Mouse (Mus musculus): ENCODE measurements around the gene Med24.
A peak's percentile ranks its signal among the peaks of the same experiment; 100 is the strongest.
"Not testable (repeated sequence)": the region's sequence is repeated elsewhere in the genome, so short reads cannot be mapped to it uniquely, and the experiment has no call there.

The Med24 gene

DNA sequence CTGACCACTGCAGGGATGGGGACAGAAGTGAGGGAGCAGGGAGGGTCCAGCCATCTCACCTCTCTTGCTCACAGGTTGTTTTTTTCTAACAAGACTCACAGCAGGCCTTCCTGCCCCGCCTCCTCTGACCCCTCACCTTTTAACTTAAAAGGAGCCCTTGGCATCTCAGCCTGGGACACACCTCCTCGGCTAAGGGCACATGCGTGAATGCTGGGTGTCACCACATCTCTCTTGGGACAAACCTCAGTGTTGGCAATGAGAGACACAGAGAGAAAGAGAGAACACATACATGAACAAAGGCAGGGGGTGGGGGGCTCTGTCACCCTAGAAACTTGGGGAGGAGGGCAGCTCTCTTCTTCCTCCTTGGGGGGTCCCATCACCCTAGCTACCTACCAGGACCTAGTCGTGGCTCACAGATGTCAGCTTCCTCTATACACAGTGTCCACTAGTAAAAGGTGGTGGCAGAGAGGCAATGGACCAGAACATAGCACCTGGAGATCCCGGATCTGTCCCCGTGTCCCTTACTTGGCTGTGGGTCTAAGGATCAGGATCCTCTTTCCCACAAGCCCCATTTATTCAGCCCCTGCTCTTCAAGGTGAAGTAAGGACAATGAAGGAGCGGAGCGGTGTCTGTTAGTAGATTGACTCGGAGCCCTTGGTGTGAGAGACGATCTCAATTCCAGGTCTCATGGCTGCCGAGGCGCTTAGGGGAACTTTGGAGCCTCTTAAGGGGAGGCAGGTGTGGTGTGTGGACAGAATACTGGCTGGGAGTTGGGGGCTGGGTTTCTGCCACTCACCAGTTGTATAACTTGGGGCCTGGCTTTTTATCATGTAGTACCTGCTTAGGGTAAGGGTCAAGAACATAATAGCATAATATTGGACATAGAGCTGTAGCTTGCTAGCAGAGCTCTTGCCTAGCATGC lies 17.0 kb upstream of the Med24 start:
- no peak for DNase-seq (ENCODE audit: low spot score in 2 of 2)

DNA sequence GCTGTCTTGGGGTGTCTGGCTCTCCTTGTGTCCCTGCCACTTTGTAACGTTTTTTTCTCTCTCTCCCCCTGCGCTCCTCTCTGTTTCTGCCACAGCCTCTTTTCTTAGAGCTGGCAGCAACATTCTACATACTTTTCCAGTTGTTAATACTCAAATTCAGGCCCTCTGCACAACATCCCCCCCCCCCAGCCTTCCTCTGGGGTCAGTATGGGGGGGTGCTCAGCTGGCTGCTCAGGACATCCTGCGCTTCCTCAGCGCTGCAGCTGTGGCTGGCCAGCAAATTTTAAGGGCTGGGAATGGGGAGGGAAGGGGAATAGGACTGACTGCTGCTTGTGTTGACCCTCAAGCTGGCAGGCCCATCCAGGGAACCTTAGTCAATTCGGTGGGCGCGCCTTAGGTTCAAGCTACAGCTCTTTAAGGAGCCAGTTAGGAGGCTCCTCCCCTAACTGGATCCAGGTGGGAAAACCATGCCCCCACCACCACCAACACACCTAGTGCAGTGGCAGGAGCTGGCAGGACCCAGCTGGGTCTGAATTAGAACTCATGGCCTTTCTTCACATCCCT lies 15.3 kb upstream of the Med24 start:
- no peak for DNase-seq (ENCODE audit: low spot score in 2 of 2)

DNA sequence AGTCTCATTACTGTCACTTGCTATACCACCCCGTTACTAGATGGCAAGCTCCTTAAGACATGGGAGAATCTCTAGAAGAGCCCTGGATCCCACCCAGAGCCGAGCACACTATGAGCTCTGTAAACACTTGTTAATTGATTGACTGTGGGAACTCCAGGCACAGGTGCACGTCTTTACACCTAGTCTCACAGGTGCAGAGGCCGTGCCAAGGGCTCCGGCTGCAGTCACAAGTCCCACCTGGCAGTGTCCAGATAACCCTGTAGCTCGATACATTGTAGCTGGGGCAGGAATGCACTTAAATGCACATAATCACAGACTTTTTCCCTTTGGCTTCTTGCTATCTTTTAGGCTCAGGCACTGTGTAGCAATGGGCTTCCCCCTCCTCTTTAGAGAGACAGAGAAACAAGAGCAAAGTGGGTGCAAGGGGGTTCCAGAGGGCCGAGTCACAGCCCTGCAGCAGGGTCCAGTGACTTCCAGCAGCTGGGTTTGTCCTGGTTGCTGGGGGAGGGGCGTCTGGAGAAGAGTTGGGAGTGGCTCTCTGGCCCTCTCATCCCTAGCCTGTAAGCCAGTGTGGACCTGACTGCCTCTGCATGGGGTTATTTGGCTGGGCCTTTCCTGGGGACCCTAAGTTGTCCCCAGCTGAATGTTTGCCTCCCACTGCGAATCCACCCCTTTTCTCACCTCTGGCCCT lies 14.6 kb upstream of the Med24 start:
- DNase-seq (ENCODE audit: low spot score in 2 of 2): no peak

DNA sequence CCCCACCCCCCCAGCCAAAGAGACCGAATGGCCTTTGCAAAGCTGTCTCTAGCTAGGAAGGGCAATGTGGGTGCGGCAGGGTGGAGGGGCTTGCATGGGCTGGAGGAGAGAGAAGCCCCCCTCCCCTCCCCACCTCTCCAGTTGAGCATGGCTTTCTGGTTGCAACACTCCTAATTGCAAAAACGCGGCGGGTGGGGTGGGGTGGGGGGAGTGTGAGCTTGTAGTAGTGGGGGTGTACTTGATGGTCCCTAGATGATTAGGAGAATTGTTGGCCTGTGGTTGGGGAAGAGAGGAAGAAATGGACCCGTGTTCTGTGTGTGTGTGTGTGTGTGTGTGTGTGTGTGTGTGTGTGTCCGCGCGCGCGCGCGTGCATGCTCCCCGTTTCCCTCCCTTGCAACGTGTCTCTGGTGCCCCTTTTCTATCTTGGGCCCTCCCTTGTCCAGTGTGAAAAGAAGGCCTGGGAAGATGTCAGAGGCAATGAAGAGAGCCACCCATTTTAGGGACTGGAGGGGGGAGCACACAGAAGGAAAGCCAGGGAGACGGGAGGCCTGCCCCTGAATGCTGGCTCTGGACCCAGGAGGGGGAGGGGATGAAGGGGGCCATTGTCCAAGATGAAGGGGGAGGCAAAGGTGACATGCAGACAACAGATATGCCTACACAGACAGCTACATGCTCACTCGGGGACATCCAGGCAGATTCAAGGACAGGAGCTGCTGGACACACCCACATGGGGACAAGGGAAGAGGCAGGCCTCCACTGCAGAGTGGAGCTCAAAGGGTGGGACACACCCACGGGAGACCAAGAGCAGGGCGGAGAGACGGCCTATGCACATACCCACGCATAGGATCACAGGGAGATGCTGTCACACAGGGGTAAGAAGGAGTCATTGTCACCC lies 13.4 kb upstream of the Med24 start:
- no peak for DNase-seq (ENCODE audit: low spot score in 2 of 2)

DNA sequence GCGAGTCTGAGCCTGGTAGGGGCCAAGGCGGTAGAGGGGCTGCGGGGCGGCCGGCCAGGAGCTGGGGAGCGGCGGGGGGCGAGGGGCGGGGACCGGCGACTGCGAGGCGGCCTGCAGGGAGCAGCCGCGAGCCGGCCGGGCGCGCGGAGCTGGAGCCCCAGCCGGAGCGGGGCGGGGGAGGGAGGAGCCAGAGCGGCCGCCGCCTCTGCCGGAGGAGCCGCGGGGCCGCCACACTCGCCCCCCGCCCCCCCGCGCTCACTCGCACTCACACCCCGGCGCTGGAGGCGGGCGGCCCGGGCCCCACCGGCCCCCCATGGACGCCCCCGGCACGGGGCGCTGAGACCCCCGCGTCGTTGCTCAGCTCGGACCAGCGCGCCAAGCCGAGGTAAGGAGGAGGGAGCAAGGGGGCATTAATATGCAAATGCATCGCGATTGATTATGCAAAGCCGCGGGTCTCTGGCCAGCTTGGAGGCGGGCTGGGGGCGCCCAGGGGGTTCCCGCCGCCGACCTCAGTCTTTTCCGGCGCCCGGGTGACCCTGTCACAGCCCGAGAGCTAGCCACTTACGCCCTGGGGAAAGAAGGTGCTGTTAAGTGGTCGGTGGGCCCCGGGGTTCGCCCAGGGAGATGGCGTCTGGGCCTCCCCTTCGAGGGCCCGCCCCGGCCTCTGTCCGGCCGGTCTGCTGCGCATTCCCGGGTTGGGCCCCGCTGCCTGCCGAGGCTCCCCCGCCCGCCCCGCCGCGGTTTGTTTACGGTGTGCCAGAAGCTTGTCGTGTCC lies 12.6 kb upstream of the Med24 start:
- peak; percentile 66 to 77 for DNase-seq (ENCODE audit: low spot score in 2 of 2)

DNA sequence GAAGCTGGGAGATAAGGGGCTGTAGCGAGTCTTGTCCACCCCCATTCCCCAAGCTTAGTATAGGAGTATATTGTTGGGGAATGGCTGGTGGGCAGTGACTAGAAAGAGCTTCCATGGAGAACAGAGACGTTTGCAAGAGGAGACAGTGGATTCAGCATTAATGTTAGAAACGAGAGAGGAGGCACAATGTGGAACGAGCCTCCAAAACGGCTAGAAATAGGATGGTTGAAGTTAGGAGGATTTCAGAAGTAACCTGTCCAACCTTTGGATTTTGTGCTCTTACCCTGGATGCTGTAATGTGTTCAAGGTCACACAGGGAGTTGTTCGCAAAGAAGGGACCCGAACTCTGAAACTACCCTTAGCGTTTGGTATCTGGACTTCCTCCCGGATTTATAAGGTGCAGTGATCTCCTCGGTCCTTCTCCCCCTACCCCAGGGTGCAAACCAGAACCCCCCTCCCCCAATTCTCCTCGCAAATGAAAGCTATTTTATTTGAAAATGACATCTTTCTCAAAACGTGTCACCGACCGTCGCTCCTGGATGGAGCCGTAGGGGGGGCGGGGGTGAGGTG lies 11.9 kb upstream of the Med24 start:
- DNase-seq (ENCODE audit: low spot score in 2 of 2): no peak

DNA sequence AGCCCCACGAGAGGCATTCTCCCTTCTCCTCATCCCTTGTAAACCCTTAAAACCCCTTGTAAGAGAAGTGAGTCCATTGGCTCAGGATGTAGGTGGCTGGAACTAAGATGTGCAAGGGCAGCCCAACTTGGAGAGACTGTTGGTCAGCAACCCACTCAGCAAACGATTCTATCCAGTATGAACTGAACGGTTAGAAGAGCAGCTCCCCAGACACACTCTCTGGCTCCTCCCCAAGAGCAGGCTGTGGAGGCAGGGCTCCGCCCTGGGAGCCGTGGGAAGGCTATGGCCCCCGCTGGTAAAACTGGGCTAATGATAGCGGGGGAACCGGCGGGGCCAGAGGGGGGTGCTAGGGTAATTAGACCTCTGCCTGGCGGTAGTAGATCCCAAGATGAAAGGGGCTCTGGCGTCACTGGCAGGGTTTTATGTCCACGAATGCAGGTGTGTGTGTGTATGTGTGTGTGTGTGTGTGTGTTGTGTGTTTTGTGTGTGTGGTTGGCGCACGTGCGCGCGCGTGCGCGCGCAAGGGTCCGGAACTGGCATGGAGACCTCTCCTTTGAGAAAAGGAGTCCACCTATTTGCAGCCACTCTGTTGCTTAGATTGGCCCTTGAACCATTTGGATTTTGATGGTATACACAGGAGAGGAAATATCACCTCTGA lies 11.3 kb upstream of the Med24 start, which contains the start of gene Thra:
TSS of gene Thra (plus strand) at position 246 of the 658 bp plus-strand sequence.
- peak; percentile 39 to 46 for DNase-seq (ENCODE audit: low spot score in 2 of 2)

DNA sequence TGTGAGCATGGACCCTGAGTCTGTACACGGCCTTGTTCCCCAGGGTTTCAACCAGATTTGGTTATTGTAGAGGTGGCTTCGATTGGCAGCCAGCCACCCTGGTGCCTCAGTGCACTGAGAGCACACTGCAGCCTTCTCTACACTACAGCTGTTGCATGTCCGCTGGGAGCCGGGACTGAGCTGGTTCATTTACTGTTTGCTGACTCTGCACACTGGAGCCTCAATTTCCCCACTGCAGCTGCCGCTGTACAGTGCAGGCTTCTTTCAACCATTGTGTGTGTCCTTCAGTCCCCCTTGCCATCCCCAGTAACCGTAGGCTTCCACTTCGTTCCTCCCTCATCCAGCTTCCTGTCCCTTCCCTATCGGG lies 10.8 kb upstream of the Med24 start:
- no peak for DNase-seq (ENCODE audit: low spot score in 2 of 2)

DNA sequence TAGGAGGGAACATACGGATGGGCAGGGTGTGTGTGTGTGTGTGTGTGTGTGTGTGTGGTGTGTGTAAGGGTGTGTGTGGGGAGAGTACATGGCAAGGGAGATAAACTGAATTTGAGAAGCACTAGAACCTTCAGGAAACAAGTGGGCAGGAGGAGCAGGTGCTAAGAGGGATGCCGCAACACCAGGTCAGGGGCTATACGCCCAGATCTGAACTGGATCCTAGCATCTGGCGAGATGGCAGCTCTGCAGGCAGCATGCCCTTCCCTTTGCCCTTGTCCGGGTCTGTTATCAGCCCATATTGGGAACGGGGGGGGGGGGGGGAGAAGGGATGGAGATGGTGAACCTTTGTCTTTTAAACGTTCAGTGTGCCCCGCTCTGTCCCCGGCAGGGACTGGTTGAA lies 9.7 kb upstream of the Med24 start:
- DNase-seq (ENCODE audit: low spot score in 2 of 2): no peak

DNA sequence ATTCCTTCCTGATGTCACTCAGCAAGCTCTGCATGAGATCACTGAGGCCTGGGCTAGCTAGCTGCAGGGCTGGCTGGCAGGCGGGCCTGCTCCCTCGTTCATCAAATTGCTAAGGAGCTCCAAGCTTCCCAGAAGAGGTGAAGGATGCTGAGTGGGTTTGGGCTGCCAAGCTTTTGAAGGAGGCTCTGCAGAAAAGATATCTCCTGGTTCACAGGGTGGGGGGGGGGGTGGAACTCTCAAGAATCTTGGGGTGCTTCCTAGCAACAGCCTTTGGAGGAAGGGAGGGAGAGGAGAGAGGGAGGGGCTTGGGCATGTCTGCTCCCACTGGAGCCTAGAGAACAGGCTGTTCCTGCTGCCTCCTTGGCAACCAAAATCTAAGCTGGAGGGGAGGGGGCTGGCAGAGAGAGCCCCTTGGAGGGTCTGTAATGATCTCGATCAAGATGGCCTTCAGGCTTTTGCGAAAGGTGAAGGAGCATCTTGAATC lies 9.2 kb upstream of the Med24 start:
- no peak for DNase-seq (ENCODE audit: low spot score in 2 of 2)

DNA sequence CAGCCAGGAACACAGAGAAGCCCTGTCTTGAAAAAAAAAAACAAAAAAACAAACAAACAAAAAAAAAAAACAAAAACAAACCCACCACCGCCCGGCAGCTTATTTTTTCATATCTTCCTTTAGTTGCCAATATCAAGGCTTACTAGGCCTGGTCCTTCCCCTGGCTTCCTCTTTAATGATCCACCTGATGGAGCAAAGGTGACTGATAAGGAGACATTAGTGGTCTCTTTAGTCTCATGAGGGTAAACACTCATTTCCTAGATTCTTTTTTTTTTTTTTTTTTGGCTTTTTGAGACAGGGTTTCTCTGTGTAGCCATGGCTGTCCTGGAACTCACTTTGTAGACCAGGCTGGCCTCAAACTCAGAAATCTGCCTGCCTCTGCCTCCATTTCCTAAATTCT lies 8.0 kb upstream of the Med24 start:
- DNase-seq (ENCODE audit: low spot score in 2 of 2): not testable (repeated sequence)

DNA sequence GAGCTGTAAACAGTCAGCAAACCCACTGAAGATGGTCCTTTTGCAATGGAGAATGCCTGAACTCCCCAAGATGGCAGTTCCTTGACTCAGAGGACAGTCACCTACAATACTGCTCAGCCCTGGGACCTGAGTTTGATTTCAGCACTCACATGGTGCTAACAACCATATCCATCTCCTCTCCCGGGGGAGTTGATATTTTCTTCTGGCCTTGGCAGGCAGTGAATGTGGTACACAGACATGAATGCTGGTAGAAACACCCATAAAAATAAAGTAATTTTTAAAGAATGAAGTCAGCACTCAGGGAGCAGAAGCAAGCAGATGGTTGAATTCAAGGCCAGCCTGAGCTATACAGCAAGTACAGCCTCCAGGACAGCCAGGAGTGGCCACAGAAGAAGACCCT lies 6.9 kb upstream of the Med24 start:
- no peak for DNase-seq (ENCODE audit: low spot score in 2 of 2)

DNA sequence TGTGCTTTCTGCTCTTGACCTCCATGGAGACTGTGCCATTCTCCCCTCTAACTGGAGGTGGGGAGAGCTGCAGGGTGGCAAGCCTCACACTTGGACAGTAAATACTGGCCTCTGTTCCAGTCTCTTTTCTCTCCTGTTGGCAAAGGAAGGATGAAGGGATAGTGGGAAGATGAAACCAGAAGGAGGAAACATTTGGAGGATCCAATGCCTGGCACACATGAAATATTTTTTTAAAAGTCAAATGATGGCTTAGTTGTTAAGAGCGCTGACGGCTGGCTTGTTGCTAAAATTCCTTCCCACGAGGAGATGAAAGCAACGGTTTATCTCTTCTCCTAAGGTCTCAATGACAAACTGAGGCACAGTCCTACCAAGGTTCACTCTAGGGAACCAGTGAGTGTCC lies 5.9 kb upstream of the Med24 start:
- no peak for DNase-seq (ENCODE audit: low spot score in 2 of 2)

DNA sequence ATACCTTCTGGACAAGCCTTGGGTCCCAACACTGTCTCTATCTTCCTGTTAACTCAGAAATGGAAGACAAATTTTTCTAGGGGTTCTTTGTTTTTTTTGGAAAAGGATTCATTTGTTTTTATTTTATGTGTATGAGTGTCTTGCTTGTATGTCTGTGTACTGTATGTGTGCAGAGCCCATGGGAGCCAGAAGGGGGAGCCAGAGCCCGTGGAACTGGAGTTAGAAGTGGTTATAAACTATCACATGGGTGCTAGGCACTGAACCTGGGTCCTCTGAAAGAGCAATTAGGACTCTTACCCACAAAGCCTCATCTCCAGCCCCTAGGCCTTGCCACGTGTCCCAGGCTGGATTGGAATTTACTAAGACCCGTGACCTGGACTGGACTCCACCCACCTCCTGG lies 4.8 kb upstream of the Med24 start:
- no peak for DNase-seq (ENCODE audit: low spot score in 2 of 2)

DNA sequence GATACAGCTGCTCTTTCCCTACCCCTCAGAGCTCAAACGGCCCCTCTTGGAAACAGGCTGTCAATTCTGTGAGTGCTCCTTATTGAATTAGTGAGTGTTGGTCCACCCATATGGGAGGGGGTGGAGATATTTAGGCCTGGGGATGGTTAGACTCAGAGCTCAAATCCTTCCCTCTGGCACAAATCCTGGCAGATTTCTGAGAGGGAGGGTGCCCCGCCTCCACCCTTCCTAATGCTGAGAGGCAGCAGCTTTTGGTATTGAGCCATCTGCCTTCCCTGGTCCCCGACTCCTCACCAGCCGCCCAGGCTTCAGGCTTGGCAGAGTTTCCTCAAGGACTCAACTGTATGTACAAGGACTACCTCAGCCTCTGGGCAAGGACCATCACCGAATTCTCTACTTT lies 1.9 kb upstream of the Med24 start:
- no peak for DNase-seq (ENCODE audit: low spot score in 2 of 2)

DNA sequence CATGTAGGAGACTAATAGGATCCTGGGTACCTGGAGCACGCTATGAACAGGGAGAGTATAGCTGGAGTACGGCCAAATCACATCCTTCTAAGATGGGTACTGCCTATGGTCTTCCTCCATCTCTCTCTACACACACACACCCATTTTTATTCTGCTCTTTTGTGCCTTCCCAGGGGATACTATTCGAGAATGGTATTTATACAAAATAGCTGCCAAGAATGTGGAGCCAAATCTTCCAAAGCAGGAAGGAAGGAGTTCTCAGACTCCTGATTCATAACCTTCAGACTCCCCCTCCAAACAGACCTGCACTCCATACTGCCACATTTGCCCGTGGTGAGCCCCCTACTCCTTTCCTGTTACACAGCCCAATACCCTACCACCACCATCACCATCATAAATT lies 1.5 kb upstream of the Med24 start:
- DNase-seq (ENCODE audit: low spot score in 2 of 2): no peak

DNA sequence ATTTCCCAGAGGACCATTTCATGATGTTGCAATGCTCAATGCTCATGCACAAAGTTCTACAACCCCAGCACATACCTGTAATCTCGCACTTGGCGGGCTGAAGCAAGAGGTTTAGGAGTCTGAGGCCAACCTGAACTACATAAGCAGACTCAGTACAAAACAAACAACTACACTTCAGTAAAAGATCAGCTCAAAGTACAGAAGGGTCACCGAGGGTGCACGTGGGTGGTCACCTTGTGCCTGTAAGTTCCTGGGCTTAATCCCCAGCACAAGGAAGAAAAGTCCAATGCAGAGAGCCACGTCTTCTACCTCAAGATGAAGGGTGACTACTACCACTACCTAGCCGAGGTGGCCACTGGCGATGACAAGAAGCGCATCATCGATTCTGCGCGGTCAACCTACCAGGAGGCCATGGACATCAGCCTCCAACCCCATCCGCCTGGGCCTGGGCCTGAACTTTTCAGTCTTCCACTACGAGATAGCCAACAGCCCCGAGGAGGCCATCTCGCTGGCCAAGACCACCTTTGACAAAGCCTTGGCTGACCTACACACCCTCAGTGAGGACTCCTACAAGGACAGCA lies 3.2 kb downstream of the Med24 start:
- no peak for DNase-seq (ENCODE audit: low spot score in 2 of 2)

DNA sequence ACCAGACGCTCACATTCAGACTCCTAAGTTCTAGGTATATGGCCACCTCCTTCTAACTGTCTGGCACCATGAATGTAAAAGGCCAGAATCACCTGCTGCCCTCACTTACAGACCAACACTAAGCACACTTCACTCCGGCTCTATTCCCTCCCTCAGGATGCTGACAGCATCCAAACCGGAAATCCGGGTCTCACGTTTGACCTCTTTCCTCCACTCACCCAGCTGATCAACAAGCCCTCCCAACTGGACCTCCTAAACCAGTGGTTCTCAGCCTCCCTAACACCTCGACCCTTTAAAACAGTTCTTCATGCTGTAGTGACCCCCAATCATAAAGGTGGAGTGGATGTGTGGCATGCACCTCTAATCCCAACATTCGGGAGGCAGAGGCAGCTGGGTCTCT lies 6.1 kb downstream of the Med24 start:
- no peak for DNase-seq (ENCODE audit: low spot score in 2 of 2)

DNA sequence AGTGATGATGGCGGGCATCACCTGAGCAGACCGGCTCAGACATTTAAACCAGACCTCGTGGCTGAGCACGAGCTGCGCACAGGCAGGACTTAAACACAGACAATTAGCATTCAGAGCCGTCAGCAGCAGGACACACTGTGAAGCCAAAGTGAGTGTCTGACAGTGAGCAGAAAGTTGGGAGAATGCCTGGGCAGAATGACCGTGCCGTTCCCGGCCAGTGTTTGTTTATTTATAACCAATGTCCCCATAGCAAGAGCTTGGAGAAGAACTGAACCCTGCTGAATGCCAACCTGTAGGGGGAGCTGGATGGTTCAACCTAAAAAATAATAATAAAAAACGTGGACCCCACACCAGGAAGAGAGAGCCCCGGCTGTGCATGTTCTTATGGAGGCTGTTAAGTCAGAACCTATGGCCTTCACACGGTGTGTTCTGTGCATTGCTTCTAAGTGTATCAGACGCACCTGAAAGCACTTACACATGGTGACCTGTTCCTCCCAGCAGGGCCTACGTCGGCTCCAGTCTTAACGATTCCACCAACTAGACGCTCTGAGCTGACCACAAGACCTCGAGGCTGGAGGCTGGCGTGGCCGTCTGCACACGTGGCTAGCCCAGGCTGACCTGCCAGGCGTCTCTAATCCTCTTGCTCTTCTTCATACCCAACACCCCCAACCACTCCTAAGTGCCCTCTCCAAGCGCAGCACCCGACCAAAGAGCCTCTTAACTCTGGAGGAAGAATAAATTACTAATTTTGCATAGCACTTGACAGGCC lies 7.6 kb downstream of the Med24 start:
- DNase-seq (ENCODE audit: low spot score in 2 of 2): no peak
